Mouse (Mus musculus): ENCODE measurements around the gene Cep135. TPM values are rescaled to one million over a fixed set of nuclear protein-coding genes. Genes with fewer than 3 reads are reported as not detected.
A peak's percentile ranks its signal among the peaks of the same experiment; 100 is the strongest.

Cep135 gene
- polyA plus RNA-seq, 1 experiment: 8.6 TPM

DNA sequence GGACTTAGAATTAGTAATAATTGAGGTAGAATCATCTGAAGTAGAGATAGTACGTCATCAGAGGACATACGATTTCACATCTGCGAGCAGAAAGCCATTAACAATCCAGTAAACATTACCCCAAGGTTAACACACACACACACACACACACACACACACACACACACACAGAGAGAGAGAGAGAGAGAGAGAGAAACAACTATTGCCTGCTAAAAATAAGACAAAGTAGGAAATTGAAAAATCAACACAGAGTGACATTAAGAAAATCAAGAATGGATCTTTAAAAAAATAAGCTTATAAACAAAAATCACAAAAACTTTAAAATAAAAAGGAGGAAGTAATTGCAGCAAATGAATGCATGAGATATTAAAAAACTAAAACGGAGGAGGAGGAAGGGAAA, 61.4 kb downstream of the Cep135 start:
- H3K4me3 ChIP-seq (replicated peaks; ENCODE audit: control insufficient read depth, low read depth, low read length): no peak overlapping the region
- H3K4me1 ChIP-seq (ENCODE audit: control insufficient read depth, insufficient read depth, low read length): no peaks in the 10 kb centered on the region
- H3K27ac ChIP-seq (ENCODE audit: control insufficient read depth, insufficient read depth, low read depth, low read length, poor library complexity): no peak overlapping the region
- TF ChIP-seq POLR2A (IDR thresholded peaks at IDR 0.05; ENCODE audit: borderline replicate concordance, control insufficient read depth, low read depth, low read length) (no peak), CTCF (IDR thresholded peaks at IDR 0.05; ENCODE audit: control insufficient read depth, insufficient read depth, low read length) (no peak)
- 69% methylated on average over 4 of the region's 4 CpGs for WGBS

DNA sequence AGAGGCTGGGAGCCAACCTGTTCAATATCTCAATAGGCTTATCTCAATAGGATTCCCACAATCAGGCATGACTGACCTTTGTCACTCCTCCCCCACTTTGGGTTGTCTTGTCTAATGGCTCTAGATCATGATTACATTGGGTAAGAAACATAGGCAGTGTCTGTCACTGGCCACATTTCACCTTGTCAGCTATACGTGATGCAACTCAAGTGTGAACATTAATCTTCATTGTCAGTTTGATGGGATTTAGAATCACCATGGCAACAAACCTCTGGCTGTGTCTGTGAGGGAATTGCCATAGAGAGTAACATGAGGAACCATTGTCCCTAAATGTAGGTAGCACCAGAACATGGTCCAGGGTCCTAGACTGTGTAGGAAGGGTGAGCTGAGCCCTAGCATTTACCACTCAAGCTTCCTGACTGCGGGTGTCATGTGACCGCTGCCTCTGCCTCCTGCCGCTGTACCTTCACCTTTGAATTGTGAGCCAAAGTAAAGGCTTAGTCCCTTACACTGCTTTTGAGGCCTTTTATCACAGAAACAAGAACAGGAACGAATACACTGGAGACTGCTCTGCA, 62.7 kb downstream of the Cep135 start:
- TF ChIP-seq POLR2A (IDR thresholded peaks at IDR 0.05; ENCODE audit: borderline replicate concordance, control insufficient read depth, low read depth, low read length) (no peak), CTCF (IDR thresholded peaks at IDR 0.05; ENCODE audit: control insufficient read depth, insufficient read depth, low read length) (no peak)
- Histone ChIP-seq H3K27ac (ENCODE audit: control insufficient read depth, insufficient read depth, low read depth, low read length, poor library complexity) (no peak overlapping the region), H3K4me3 (replicated peaks; ENCODE audit: control insufficient read depth, low read depth, low read length) (no peak overlapping the region), H3K4me1 (ENCODE audit: control insufficient read depth, insufficient read depth, low read length) (no peaks in the 10 kb centered on the region)
- 83% methylated on average over 5 of the region's 5 CpGs for WGBS

DNA sequence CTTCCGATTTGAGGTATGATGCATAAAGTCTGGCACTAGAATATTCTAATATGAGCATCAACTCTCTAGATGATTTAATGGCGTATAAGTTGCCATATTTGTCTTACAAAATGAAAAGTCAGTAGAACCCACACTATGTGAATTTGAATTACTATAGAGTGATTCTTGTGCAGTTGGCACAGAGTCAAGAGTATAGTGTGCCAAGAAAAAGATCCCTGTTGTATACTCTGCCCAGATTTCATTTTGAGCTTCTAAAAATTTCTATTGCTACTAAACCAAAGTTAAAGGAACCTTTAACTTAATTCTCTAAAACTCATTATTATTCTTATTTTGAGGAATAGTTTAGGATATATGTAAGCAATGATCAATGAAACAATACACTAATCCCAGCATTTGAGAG, 67.7 kb downstream of the Cep135 start, which contains the start of gene C530008M17Rik:
TSS of gene C530008M17Rik (plus strand) at position 301 of the 400 bp plus-strand sequence.
- Histone ChIP-seq H3K4me3 (replicated peaks; ENCODE audit: control insufficient read depth, low read depth, low read length) (peak within 1 kb of the TSS; percentile 78), H3K27ac (ENCODE audit: control insufficient read depth, insufficient read depth, low read depth, low read length, poor library complexity) (peak within 1 kb of the TSS; percentile 74; the same call in 1 of the 2 replicates), H3K4me1 (ENCODE audit: control insufficient read depth, insufficient read depth, low read length) (peaks cover 1% of the 10 kb centered on the region; the same call in 1 of the 2 replicates)
- 88% methylated on average over 2 of the region's 2 CpGs for WGBS
- no peak for TF ChIP-seq POLR2A (IDR thresholded peaks at IDR 0.05; ENCODE audit: borderline replicate concordance, control insufficient read depth, low read depth, low read length)

DNA sequence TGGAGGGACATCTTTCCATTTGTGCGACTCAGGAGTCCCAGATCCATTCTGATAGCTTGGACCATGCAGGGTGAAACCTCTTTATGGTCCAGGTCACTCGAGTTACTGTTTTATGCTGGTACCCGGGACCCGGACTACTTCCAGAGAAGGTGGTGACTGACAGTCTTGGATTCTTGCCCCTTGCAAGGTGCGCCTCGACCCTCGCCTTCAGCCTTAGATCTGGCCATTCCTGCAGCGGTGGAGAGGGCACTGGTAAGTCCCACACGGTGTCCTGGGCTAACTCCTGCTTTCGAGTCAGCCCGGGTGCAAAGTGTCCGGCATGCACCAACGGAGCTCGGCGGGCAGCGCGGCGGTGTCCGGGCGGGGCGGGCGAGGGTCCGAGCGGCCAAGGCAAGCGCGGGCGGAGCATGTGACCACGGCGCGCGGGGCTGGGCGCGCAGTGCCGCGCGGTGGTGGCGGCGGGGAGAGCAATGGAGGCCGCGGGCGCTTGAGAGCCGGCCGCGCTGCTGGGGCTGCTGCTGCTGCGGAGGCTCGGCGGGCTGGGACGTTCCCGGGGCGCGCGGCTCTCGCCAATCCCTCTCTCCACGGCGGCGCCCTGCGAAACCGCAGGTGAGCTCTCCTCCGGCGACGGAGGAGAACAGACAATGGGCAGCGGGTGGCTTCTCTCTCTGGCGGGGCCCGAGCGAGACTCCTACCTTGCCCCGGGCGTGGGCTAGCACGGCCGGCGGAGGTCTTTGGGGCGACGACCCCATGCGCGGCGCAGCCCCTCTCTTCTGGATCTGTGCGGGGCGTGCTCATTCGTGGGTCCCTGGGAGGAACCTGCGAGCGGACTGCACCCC, 69.0 kb downstream of the Cep135 start:
- H3K4me3 ChIP-seq (replicated peaks; ENCODE audit: control insufficient read depth, low read depth, low read length): peak overlapping the region; percentile 78
- peaks cover 1% of the 10 kb centered on the region; the same call in 1 of the 2 replicates for H3K4me1 ChIP-seq (ENCODE audit: control insufficient read depth, insufficient read depth, low read length)
- TF ChIP-seq CTCF (IDR thresholded peaks at IDR 0.05; ENCODE audit: control insufficient read depth, insufficient read depth, low read length) (no peak), POLR2A (IDR thresholded peaks at IDR 0.05; ENCODE audit: borderline replicate concordance, control insufficient read depth, low read depth, low read length) (no peak; the same call in 1 of the 2 replicates)
- 2% methylated on average over 78 of the region's 80 CpGs for WGBS
- peak overlapping the region; percentile 74 for H3K27ac ChIP-seq (ENCODE audit: control insufficient read depth, insufficient read depth, low read depth, low read length, poor library complexity)

DNA sequence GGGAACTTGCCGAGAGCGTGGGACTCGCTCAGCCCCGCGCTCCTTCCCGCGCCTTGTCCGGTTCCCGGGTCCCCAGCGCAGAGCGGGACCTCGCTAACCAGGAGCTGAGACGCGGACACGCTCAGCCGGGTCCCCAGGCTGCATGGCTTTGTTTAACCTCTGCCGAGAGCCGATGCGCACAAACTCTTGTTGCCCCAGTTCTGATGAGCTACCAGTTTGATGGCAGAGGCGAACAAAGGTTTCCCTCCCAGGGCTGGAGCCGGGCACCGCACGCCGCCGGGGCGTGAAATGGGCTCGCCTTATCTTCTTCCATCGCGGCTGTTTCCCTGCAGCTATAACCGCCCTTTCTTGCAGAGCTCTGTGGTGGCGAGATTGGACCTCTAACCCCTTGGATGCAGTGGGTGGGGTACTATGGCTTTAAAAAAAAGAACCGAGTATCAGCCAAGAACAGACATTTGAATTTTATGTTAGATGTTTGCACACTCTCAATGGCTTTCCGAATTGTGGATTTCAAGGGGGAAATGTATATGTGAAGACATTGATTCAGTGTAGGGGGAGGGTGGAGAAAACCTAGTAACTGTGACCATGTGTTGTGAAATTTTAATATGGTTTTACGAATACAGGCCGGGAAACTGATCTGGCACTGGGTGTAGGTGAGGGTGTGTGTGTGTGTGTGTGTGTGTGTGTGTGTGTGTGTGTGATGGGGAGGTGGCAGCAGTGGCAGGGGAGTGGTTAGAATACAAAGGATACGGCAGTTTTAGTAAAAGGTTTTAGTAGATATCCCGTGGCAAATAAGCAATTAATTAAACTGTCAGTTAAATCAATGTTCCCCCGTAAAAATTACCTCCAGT, 69.8 kb downstream of the Cep135 start:
- TF ChIP-seq POLR2A (IDR thresholded peaks at IDR 0.05; ENCODE audit: borderline replicate concordance, control insufficient read depth, low read depth, low read length) (peak; percentile 84; the same call in 1 of the 2 replicates), CTCF (IDR thresholded peaks at IDR 0.05; ENCODE audit: control insufficient read depth, insufficient read depth, low read length) (no peak)
- Histone ChIP-seq H3K4me1 (ENCODE audit: control insufficient read depth, insufficient read depth, low read length) (peaks cover 1% of the 10 kb centered on the region; the same call in 1 of the 2 replicates), H3K4me3 (replicated peaks; ENCODE audit: control insufficient read depth, low read depth, low read length) (peak overlapping the region; percentile 78), H3K27ac (ENCODE audit: control insufficient read depth, insufficient read depth, low read depth, low read length, poor library complexity) (peak overlapping the region; percentile 77)
- 1% methylated on average over 38 of the region's 38 CpGs for WGBS

DNA sequence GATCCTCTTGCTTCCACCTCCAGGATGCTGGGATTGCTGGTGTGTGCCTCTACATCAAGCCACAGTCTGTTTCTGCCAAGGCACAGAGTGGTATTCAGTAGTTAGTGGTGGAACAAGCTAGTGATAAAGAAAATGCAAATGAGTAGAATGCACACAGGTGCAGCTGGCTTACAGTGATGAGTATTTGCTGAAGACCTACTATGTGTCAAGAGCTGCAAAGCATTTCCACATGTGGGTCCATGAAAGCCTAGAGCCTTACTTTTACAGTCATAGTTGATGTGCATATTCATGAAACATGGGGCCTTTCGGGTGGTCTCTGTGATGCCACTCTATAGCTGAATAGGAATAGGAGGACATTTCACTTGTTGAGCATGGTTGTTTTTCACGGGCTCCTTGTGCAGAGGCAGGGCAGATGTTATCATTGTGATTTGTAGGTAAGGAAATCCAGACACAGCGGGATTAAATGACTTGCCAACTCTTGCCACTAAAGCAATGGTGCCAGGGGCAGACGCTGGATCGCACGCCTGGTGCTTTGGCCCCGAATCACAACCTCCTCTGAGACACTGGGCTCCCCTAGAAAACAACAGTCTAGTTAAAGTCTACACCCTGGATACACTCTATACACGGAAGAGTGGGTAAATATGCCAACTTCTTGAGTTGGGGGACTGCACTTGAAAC, 71.6 kb downstream of the Cep135 start:
- 90% methylated on average over 8 of the region's 8 CpGs for WGBS
- TF ChIP-seq POLR2A (IDR thresholded peaks at IDR 0.05; ENCODE audit: borderline replicate concordance, control insufficient read depth, low read depth, low read length) (no peak), CTCF (IDR thresholded peaks at IDR 0.05; ENCODE audit: control insufficient read depth, insufficient read depth, low read length) (no peak)
- peaks cover 1% of the 10 kb centered on the region; the same call in 1 of the 2 replicates for H3K4me1 ChIP-seq (ENCODE audit: control insufficient read depth, insufficient read depth, low read length)
- H3K27ac ChIP-seq (ENCODE audit: control insufficient read depth, insufficient read depth, low read depth, low read length, poor library complexity): no peak overlapping the region
- H3K4me3 ChIP-seq (replicated peaks; ENCODE audit: control insufficient read depth, low read depth, low read length): no peak overlapping the region

DNA sequence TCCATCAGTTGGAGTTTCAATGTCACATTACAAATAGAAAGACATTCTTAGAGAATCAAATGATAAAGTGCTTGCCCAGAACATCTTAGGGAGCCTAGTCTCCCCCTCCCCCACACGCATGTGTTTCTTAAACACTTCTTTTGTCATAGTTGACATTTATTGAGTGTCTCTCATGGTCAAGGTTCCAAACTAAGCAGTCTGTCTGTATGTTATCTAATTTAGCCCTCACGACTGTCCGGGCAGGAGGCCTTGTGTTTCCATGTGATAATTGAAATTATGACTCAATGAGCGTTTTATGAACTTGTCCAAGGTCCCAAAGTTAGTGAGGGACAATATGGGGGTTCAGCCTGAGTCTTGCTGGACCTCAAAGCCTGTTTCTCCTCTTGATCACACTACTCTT, 72.8 kb downstream of the Cep135 start:
- Histone ChIP-seq H3K4me1 (ENCODE audit: control insufficient read depth, insufficient read depth, low read length) (peaks cover 1% of the 10 kb centered on the region; the same call in 1 of the 2 replicates), H3K27ac (ENCODE audit: control insufficient read depth, insufficient read depth, low read depth, low read length, poor library complexity) (no peak overlapping the region), H3K4me3 (replicated peaks; ENCODE audit: control insufficient read depth, low read depth, low read length) (no peak overlapping the region)
- TF ChIP-seq CTCF (IDR thresholded peaks at IDR 0.05; ENCODE audit: control insufficient read depth, insufficient read depth, low read length) (no peak), POLR2A (IDR thresholded peaks at IDR 0.05; ENCODE audit: borderline replicate concordance, control insufficient read depth, low read depth, low read length) (no peak)
- 71% methylated on average over 4 of the region's 4 CpGs for WGBS
